Mouse (Mus musculus) R1 (cell line): Measurements from ENCODE around the gene Gm11238.
A peak's percentile ranks its signal among the peaks of the same experiment; 100 is the strongest.
"Not testable (repeated sequence)": the region's sequence is repeated elsewhere in the genome, so short reads cannot be mapped to it uniquely, and the experiment has no call there.

Experiments used
- DNase-seq: peaks from one replicate; pipeline ENCODE4 v3.0.0-alpha.2; 2018; ENCODE audit warnings: low read depth, low spot score

The Gm11238 gene

DNA sequence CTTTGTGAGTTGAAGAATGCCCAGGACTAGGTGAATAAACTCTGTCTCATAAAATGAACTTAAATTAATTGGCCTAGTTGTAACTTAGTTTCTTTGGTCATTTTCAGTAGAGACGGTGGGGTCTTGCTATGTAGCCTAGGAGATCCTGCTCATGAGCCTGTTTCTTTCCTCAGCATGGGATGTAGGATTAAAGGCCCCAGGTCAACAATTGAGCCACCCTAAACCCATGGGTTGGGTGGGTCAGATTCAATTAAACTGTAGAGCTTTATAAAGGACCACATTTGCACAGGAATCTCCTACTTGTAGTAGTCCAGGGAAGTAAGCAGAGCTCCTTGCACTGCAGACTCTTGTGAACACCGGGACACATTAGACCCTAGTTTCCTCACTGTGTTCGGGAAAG is at the start of gene Gm11238:
Gm11238 (plus strand) TSS at position 301 of the 400 bp plus-strand sequence.
- not testable (repeated sequence) for DNase-seq

DNA sequence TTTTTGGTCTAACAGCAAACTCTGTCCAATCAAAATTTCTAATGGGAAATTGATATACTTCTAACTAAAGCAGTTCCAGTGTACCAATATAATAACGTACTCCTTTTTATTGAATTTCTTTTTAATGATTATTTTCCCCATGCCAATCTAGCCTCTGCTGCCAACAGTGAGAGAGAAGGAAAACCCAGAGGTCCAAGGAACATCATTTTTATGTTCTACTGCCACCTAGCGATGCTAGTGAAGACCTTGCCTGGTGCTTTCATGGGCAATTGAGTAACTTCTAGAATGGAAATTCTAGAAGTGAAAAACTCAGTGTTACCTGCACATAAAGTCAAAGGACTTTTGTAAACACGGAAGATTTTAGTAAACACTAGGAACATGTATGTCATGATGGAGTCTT is 8.4 kb upstream of the Gm11238 start:
- DNase-seq: peak; percentile 46

DNA sequence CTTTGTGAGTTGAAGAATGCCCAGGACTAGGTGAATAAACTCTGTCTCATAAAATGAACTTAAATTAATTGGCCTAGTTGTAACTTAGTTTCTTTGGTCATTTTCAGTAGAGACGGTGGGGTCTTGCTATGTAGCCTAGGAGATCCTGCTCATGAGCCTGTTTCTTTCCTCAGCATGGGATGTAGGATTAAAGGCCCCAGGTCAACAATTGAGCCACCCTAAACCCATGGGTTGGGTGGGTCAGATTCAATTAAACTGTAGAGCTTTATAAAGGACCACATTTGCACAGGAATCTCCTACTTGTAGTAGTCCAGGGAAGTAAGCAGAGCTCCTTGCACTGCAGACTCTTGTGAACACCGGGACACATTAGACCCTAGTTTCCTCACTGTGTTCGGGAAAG is 15.0 kb downstream of the Gm11238 start, which contains the start of gene Gm11237:
Gm11237 (plus strand) TSS at position 301 of the 400 bp plus-strand sequence.
- not testable (repeated sequence) for DNase-seq

DNA sequence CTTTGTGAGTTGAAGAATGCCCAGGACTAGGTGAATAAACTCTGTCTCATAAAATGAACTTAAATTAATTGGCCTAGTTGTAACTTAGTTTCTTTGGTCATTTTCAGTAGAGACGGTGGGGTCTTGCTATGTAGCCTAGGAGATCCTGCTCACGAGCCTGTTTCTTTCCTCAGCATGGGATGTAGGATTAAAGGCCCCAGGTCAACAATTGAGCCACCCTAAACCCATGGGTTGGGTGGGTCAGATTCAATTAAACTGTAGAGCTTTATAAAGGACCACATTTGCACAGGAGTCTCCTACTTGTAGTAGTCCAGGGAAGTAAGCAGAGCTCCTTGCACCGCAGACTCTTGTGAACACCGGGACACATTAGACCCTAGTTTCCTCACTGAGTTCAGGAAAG is 30.1 kb downstream of the Gm11238 start, which contains the start of gene Gm11236:
Gm11236 (plus strand) TSS at position 301 of the 400 bp plus-strand sequence.
- not testable (repeated sequence) for DNase-seq

DNA sequence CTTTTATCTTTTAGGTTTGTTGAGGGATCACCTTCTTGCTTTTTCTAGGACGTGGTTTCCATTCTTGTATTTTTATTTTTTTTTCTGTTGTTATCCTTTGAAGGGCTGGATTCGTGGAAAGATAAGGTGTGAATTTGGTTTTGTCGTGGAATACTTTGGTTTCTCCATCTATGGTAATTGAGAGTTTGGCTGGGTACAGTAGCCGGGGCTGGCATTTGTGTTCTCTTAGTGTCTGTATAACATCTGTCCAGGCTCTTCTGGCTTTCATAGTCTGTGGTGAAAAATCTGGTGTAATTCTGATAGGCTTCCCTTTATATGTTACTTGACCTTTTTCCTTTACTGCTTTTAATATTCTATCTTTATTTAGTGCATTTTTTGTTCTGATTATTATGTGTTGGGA is 54.2 kb downstream of the Gm11238 start:
- not testable (repeated sequence) for DNase-seq

DNA sequence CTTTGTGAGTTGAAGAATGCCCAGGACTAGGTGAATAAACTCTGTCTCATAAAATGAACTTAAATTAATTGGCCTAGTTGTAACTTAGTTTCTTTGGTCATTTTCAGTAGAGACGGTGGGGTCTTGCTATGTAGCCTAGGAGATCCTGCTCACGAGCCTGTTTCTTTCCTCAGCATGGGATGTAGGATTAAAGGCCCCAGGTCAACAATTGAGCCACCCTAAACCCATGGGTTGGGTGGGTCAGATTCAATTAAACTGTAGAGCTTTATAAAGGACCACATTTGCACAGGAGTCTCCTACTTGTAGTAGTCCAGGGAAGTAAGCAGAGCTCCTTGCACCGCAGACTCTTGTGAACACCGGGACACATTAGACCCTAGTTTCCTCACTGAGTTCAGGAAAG is 60.4 kb downstream of the Gm11238 start, which contains the start of gene Gm11239:
Gm11239 (plus strand) TSS at position 301 of the 400 bp plus-strand sequence.
- not testable (repeated sequence) for DNase-seq

DNA sequence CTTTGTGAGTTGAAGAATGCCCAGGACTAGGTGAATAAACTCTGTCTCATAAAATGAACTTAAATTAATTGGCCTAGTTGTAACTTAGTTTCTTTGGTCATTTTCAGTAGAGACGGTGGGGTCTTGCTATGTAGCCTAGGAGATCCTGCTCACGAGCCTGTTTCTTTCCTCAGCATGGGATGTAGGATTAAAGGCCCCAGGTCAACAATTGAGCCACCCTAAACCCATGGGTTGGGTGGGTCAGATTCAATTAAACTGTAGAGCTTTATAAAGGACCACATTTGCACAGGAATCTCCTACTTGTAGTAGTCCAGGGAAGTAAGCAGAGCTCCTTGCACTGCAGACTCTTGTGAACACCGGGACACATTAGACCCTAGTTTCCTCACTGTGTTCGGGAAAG is 75.5 kb downstream of the Gm11238 start, which contains the start of gene Gm428:
Gm428 (plus strand) TSS at position 301 of the 400 bp plus-strand sequence.
- DNase-seq: not testable (repeated sequence)
